Mouse (Mus musculus): ENCODE measurements around the gene Os9. TPM values are rescaled to one million over a fixed set of nuclear protein-coding genes. Genes with fewer than 3 reads are reported as not detected.
"Not testable (repeated sequence)": the region's sequence is repeated elsewhere in the genome, so short reads cannot be mapped to it uniquely, and the experiment has no call there.

Os9 gene
- total RNA-seq, 2 experiments from 2014 or later: 36.7 to 37.8 TPM

DNA sequence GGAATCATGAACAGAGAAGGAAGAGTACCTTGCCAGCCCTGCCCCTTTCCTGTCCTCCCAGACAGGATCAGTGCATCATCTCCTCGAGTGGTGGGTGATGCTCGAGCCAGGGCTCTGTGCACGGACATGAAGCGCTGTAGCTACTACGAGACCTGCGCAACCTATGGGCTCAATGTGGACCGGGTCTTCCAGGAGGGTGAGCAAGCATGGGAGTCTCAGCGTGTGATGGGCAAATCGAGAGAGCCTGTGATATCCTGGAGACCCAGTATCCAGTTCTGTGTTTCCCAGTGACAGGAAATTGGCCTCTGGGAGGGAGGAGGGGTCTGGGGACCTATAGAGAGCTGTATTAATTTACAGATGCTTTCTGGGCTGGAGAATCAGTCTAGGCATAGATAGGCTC lies 35.9 kb downstream of the Os9 start:
- intact Hi-C loops (cut with DNase I): no loop called here
- no peak for DNase-seq

- no peak for DNase-seq
- intact Hi-C loops (cut with DNase I): no loop called here
Observed at GRCm38 (mm10) chr10:127083915-127084306, 37.0 kb downstream of the Os9 start.

GRCm38 (mm10) chr10:127083292-127083914 lies 37.5 kb downstream of the Os9 start:
- no peak for DNase-seq
- intact Hi-C loops (cut with DNase I): no loop called here

DNA sequence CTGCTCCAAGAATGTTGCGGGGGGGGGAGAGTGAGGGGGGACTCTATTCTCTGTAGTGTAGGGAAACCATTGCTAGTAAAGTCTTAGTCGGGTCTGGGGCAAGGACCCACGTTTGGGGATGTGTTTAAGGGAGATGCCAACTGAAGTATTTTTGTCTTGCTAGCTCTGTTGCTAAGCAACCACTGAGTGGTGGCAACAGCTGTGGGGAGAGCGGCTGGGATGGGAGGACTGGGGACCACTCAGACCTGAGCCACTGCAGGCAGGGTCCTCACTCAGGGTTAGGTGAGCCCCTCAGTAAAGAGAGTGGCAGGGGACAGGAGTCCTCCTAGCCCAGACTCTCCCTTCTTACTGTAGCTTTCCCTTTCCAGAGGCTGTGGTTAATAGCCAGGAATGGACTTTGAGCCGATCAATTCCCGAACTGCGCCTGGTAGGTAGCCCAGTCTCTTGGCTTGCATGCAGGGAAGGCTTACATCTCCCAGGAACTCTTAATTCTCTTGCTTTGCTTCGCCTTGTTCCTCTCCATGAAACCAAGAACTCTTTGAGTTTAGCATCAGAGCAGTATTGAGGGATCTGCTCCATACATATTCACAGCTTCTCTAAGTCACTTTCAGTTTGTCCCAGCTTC lies 38.8 kb downstream of the Os9 start:
- no peak for DNase-seq
- intact Hi-C loops (cut with DNase I): no loop called here

- intact Hi-C loops (cut with DNase I): no loop called here
- DNase-seq: peak; percentile 50 to 54
Observed at GRCm38 (mm10) chr10:127080901-127081780, 39.8 kb downstream of the Os9 start.

DNA sequence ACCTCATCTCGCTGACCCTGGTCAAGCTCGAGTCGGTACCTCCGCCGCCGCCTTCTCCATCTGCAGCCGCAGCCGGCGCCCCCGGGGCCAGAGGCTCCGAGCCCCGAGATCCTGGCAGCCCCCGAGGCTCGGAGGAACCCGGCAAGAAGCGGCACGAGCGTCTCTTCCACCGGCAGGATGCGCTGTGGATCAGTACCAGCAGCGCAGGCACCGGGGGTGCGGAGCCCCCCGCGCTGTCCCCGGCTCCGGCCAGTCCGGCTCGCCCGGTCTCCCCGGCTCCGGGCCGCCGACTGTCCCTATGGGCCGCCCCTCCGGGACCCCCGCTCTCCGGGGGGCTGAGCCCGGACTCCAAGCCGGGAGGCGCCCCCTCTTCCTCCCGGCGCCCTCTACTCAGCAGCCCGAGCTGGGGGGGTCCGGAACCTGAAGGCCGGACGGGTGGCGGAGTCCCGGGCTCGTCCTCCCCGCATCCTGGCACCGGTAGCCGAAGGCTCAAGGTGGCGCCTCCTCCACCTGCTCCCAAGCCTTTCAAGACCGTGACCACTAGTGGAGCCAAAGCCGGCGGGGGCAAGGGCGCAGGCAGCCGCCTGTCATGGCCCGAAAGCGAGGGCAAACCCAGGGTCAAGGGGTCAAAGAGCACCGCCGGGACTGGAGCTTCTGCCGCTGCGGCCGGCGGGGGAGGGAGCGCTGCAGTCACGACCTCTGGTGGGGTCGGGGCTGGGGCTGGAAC lies 41.1 kb downstream of the Os9 start:
- DNase-seq: peak in 1 of 2 experiments; percentile 41
- intact Hi-C loops (cut with DNase I): no loop called here

GRCm38 (mm10) chr10:127078677-127079575 lies 42.0 kb downstream of the Os9 start:
- intact Hi-C loops (cut with DNase I): no loop called here
- peak in 1 of 2 experiments; percentile 67 for DNase-seq

GRCm38 (mm10) chr10:127078001-127078676 lies 42.8 kb downstream of the Os9 start:
- intact Hi-C loops (cut with DNase I): no loop called here
- DNase-seq: no peak

- intact Hi-C loops (cut with DNase I): no loop called here
Observed at GRCm38 (mm10) chr10:127077515-127077914, 43.4 kb downstream of the Os9 start.

DNA sequence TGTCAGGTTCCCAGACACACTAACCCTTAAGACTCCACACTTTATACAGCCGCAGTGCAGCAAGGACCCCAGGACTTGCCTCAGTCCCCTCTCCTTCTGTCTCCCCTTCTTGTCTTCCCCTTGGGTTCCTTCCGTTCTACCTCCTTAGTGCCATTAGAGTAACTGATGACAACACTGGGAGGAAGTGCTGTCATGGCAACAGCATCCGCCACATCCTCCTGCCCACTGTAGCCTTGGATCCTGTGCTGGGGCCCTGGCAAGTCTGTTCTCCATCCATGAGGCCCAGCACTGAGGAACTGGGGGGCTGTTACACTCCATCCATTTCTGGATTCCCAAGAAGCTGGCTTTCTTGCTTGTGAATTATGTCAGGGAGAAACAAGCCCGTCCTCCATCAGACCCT lies 44.8 kb downstream of the Os9 start:
- intact Hi-C loops (cut with DNase I): no loop called here
- no peak for DNase-seq

More at GRCm38 (mm10) chr10:127077515-127077914, 43.4 kb downstream of the Os9 start:
- DNase-seq: no peak

- intact Hi-C loops (cut with DNase I): no loop called here
- no peak for DNase-seq
Observed at GRCm38 (mm10) chr10:127075651-127076050, 45.3 kb downstream of the Os9 start.

DNA sequence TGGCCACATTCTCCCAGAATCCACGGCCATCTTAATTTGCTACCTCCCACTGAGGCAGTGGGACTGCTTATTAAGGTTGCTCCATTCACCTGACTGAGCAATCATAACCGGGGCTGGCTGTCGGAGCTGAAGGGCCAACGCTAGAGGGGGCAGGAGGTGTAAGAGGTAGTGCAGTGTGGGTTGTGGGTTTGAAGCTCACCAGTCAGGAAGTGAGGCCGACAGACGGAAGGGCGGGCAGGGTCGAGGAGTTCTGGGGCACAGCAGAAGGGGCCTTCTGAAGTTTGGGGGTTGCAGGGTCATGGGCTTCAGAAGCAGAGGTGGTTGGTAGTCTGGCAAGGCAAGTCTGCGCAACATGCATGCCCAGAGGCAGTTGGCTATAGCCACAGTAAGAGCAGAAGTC lies 45.9 kb downstream of the Os9 start, which contains the start of gene Agap2:
Agap2 (plus strand) TSS at position 205 of the 400 bp plus-strand sequence.
- intact Hi-C loops (cut with DNase I): no loop called here
- DNase-seq: no peak

DNA sequence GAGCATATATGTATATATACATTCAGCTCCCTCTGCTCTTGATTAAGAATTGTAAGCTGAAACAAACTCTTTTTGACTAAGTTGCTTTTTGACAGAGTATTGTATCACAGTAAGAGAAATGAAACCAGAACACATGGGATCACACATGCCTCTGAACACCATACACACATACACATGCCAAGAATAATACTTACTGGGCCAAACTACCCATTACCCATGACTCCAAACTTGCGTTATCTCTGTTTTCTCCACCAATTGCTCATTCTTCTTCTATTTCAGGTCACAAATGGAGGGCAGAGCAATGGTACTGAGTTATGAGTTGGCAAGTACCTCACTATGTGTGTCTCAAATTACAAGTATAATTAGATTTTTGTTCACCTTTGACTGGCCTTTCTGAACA lies 47.0 kb downstream of the Os9 start:
- intact Hi-C loops (cut with DNase I): no loop called here
- no peak for DNase-seq

- DNase-seq; intact Hi-C loops (cut with DNase I): not testable (repeated sequence)
Observed at GRCm38 (mm10) chr10:127072969-127073368, 48.0 kb downstream of the Os9 start.

- DNase-seq; intact Hi-C loops (cut with DNase I): not testable (repeated sequence)
Observed at GRCm38 (mm10) chr10:127072270-127072669, 48.7 kb downstream of the Os9 start.

- intact Hi-C loops (cut with DNase I): no loop called here
- no peak for DNase-seq
Observed at GRCm38 (mm10) chr10:127071203-127071602, 49.7 kb downstream of the Os9 start.

GRCm38 (mm10) chr10:127070190-127071121 lies 50.5 kb downstream of the Os9 start, which contains the start of gene Tspan31:
Gene Tspan31 (minus strand): TSS chr10:127070264.
- intact Hi-C loops (cut with DNase I): no loop called here
- DNase-seq: peak; percentile 93 to 95

Measured in heart, postnatal 10 days (tissue).